Mouse (Mus musculus): Measurements from ENCODE around the gene Olfr591.
"Not testable (repeated sequence)": the region's sequence is repeated elsewhere in the genome, so short reads cannot be mapped to it uniquely, and the experiment has no call there.

Olfr591 gene

GRCm38 (mm10) chr7:103178240-103178639 is at the start of gene Olfr591:
TSS of gene Olfr591 (minus strand) at chr7:103178340.
- DNase-seq (ENCODE audit: low spot score in 2 of 2): no peak

DNA sequence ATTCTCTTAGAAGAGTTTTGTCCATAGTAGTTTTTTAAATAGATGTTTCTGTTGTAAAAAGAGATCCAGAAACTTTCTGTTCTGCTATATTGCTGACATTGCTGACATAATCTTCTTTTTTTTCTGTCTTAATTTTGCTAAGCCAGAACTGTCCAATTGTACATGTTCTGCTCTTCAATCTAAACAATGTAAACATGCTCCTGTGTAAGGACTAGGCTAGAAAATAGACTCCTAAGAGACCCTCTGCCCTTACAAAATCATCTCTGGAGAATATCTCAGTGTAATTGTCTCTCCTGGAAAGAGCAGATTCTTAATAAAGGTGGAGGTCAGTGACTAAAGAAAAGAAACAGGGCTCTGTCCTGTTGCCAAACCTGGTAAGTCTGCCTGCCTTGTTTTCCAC is 38.6 kb upstream of the Olfr591 start, which contains the start of gene Olfr594:
TSS of gene Olfr594 (plus strand) at position 301 of the 400 bp plus-strand sequence.
- DNase-seq (ENCODE audit: low spot score in 2 of 2): no peak

DNA sequence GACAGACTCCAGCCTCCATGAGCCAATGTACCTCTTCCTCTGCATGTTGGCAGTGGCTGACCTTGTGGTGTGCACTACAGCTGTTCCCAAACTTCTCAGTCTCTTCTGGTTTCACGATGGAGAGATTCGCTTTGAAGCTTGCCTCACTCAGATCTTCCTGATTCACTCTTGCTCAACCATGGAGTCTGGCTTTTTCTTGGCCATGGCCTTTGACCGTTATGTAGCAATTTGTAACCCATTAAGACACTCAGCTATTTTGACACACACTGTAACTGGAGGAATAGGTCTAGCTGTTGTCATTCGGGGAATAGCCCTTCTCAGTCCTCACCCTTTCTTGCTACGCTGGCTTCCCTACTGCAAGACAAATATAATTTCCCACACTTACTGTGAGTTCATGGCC is 33.9 kb upstream of the Olfr591 start:
- not testable (repeated sequence) for DNase-seq (ENCODE audit: low spot score in 2 of 2)

DNA sequence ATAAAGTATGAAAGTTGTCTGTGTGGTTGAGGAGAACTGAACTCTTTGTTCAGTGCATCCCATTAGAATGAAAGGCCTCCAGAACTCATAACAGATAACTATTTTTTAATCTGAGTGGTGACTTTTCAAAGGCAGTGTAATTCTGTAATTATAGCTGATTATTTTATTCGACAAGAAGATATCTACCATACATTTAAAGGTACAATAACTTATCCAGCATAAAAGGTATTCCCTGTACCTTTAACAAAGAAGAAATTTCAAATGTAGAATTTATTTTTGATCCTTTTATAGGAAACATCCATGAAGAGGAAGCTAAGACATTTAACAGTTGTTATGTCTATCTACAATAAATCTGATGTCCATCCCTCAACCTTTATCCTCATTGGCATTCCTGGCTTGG is 33.4 kb upstream of the Olfr591 start, which contains the start of gene Olfr593:
TSS of gene Olfr593 (plus strand) at position 301 of the 400 bp plus-strand sequence.
- DNase-seq (ENCODE audit: low spot score in 2 of 2): no peak

DNA sequence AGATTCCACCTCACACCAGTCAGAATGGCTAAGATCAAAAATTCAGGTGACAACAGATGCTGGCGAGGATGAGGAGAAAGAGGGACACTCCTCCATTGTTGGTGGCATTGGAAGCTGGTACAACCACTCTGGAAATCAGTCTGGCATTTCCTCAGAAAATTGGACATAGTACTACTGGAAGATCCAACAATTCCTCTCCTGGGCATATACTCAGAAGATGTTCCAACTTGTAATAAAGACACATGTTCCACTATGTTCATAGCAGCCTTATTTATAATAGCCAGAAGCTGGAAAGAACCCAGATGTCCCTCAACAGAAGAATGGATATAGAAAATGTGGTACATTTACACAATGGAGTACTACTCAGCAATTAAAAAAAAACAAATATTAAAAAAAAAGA is 6.4 kb upstream of the Olfr591 start, which contains the start of gene Olfr592:
TSS of gene Olfr592 (plus strand) at position 301 of the 400 bp plus-strand sequence.
- DNase-seq (ENCODE audit: low spot score in 2 of 2): not testable (repeated sequence)

- no peak for DNase-seq (ENCODE audit: low spot score in 2 of 2)
Observed at GRCm38 (mm10) chr7:103169697-103170096, 8.4 kb downstream of the Olfr591 start.

- no peak for DNase-seq (ENCODE audit: low spot score in 2 of 2)
Observed at GRCm38 (mm10) chr7:103156256-103156655, 21.9 kb downstream of the Olfr591 start, which contains the start of gene Olfr589. TSS of gene Olfr589 (minus strand) at chr7:103156356.

DNA sequence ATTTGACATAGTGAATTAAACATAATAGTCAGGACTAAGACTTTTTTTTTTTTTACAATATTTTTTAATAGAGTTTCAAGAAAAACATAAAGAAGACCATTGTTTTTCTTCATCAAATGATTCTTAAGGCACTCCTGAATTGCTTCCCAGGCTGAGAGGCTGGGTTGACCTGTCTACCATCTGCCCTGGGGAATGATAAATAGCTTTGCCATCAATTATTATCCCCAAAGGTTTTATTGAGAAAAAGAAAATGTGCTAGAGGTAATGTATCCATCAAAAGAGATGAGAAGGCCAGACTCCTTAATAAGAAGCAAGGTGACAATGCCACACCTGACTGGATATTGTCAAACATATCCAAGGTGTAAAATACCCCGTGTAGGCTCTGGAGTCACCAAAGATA is 37.6 kb downstream of the Olfr591 start, which contains the start of gene Olfr588-ps1:
TSS of gene Olfr588-ps1 (plus strand) at position 301 of the 400 bp plus-strand sequence.
- DNase-seq (ENCODE audit: low spot score in 2 of 2): no peak

- DNase-seq (ENCODE audit: low spot score in 2 of 2): no peak
Observed at GRCm38 (mm10) chr7:103125538-103125937, 52.6 kb downstream of the Olfr591 start, which contains the start of gene Olfr586. TSS of gene Olfr586 (minus strand) at chr7:103125638.

DNA sequence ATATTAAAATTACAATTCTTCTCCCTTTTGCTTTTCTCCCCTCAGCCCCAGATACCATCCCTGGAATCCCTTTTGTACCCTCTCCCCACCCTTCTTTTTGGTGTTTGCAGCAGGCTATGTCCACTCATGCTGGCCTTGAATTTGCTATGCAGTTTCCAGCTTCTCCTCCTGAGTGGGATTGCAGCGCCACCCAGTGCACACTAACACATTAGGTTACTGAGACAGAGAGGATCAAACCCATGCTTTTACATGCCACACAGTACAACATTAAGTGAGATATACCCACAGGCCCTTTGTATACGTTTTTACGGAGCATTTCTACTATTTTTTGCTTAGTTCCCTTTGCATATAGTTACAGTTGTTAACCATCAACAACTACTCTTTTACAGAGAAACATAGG is 58.7 kb downstream of the Olfr591 start:
- no peak for DNase-seq (ENCODE audit: low spot score in 2 of 2)

Measured in frontal cortex, postnatal 14 days (tissue).